Comparison of ENCODE assay signal across 21 mouse cellular contexts in the genomic region with DNA sequence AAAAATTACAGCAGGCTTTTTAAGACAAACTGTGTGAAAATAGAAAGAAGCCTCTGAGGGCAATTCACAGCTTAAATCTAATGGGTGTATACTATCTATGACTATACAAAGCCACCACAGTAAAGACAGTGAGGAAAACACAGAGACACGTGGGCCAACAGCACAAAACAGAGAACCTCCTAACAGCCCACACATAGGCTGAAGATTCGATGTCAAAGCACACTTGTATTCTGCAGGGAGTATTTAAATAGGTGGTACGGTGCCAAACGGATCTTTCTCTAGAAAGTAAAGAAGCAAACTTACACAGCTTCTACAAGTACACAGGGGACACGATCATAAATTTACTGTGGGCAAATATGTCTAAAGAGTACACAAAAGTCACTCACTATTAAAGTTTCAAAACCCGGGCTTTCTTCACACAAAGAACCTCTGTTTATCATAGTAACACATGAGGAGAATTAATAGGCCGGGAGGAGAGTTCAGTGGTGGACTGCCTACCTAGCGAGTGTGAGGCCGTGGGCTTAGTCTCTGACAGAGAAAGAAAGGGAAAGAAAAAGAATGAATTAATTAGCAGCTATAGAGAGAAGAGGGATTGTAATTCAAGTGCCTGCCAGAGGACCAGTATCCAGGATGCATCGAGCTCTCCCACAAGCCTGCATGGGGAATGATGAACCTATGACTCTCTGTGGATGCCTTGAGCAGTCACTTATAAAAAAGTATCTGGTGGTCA.
DNase-seq lines count a peak whose midpoint lies in the region; ATAC-seq lines count a peak whose summit lies in the region.
"Had no signal": no experiment of that assay in that cellular context is flagged by ENCODE, and none has a peak within 500 bp of the region (broad histone marks: within the 10 kb centered on the region; RNA-seq: fewer than 3 reads in every experiment).

No protein-coding gene starts in this region.

- ATAC-seq in neural tube, embryonic 12.5 days (ENCODE audit: low FRiP score, low read depth): peak; percentile 74
- ATAC-seq in hindbrain, embryonic 13.5 days (ENCODE audit: low FRiP score): peak; percentile 73
- peak; percentile 76 for ATAC-seq in midbrain, embryonic 13.5 days
- ATAC-seq: activated CD4-positive, CD25-positive, alpha-beta regulatory T cell, adult 4 months; intestine, postnatal 0 days; liver, embryonic 12.5 days had no signal

- DNase-seq in neural tube, embryonic 10.5 days (ENCODE audit: extremely low spot score, low spot score): no peak
- no peak for DNase-seq in left cerebral cortex, adult 9 months (ENCODE audit: low spot score in 2 of 2)
- DNase-seq in left cerebral cortex, postnatal 4 days: no peak
- DNase-seq in urinary bladder, postnatal 4 days (ENCODE audit: low spot score in 2 of 2): no peak
- DNase-seq in heart, postnatal 4 days: no peak
- DNase-seq: adrenal gland, postnatal 25 days; cerebellum, adult 9-11 months; embryo, embryonic 11 days; gastrocnemius, postnatal 25 days; heart, postnatal 36 days; layer of hippocampus, postnatal 36 days; lung, embryonic 14.5 days; thymus, adult 2 months had no signal

- 34% methylated on average over 10 of the region's 10 CpGs for WGBS in neural tube, embryonic 12.5 days
- 40% methylated on average over 10 of the region's 10 CpGs for WGBS in hindbrain, embryonic 13.5 days
- 35% methylated on average over 10 of the region's 10 CpGs for WGBS in midbrain, embryonic 13.5 days

- H3K4me1 ChIP-seq in neural tube, embryonic 12.5 days: no peaks in the 10 kb centered on the region
- H3K4me1 ChIP-seq in hindbrain, embryonic 13.5 days (replicated peaks): no peaks in the 10 kb centered on the region
- H3K4me1 ChIP-seq in midbrain, embryonic 13.5 days (replicated peaks): 0 out of 2 replicates have a peak, but pooled peaks cover 3% of the 10 kb centered on the region
- H3K4me1 ChIP-seq: liver, embryonic 12.5 days had no signal

- no peak overlapping the region for H3K9ac ChIP-seq in neural tube, embryonic 12.5 days
- H3K9ac ChIP-seq in hindbrain, embryonic 13.5 days: no peak overlapping the region
- no peak overlapping the region for H3K9ac ChIP-seq in midbrain, embryonic 13.5 days (replicated peaks)
- H3K9ac ChIP-seq: liver, embryonic 12.5 days; lung, embryonic 14.5 days had no signal

- no peaks in the 10 kb centered on the region for H3K36me3 ChIP-seq in neural tube, embryonic 12.5 days
- no peaks in the 10 kb centered on the region for H3K36me3 ChIP-seq in hindbrain, embryonic 13.5 days
- H3K36me3 ChIP-seq in midbrain, embryonic 13.5 days: no peaks in the 10 kb centered on the region
- H3K36me3 ChIP-seq: heart, embryonic 10.5 days; liver, embryonic 12.5 days had no signal

- no peak overlapping the region for H3K4me3 ChIP-seq in neural tube, embryonic 12.5 days
- no peak overlapping the region for H3K4me3 ChIP-seq in hindbrain, embryonic 13.5 days
- no peak overlapping the region for H3K4me3 ChIP-seq in midbrain, embryonic 13.5 days (replicated peaks)
- H3K4me3 ChIP-seq: heart, embryonic 10.5 days; liver, embryonic 12.5 days had no signal

- H3K27me3 ChIP-seq in neural tube, embryonic 12.5 days (replicated peaks): no peaks in the 10 kb centered on the region
- no peaks in the 10 kb centered on the region for H3K27me3 ChIP-seq in hindbrain, embryonic 13.5 days
- H3K27me3 ChIP-seq in midbrain, embryonic 13.5 days: no peaks in the 10 kb centered on the region
- H3K27me3 ChIP-seq: liver, embryonic 12.5 days had no signal

- no peaks in the 10 kb centered on the region for H3K9me3 ChIP-seq in neural tube, embryonic 12.5 days
- H3K9me3 ChIP-seq in hindbrain, embryonic 13.5 days: peaks cover 5% of the 10 kb centered on the region; the same call in 1 of the 2 replicates
- no peaks in the 10 kb centered on the region for H3K9me3 ChIP-seq in midbrain, embryonic 13.5 days
- H3K9me3 ChIP-seq: heart, embryonic 10.5 days; liver, embryonic 12.5 days had no signal

- H3K27ac ChIP-seq in neural tube, embryonic 12.5 days: no peak overlapping the region
- H3K27ac ChIP-seq in hindbrain, embryonic 13.5 days: no peak overlapping the region
- no peak overlapping the region for H3K27ac ChIP-seq in midbrain, embryonic 13.5 days
- H3K27ac ChIP-seq: heart, embryonic 10.5 days; liver, embryonic 12.5 days; macrophage had no signal

- no peak overlapping the region for H3K4me2 ChIP-seq in neural tube, embryonic 12.5 days (replicated peaks)
- H3K4me2 ChIP-seq in hindbrain, embryonic 13.5 days: no peak overlapping the region
- H3K4me2 ChIP-seq in midbrain, embryonic 13.5 days (replicated peaks): no peak overlapping the region
- H3K4me2 ChIP-seq: liver, embryonic 12.5 days; lung, embryonic 14.5 days had no signal

- intact Hi-C loops in left cerebral cortex, postnatal 4 days (cut with DNase I): no loop called here
